Mouse (Mus musculus): ENCODE results near the gene Magix.

DNA sequence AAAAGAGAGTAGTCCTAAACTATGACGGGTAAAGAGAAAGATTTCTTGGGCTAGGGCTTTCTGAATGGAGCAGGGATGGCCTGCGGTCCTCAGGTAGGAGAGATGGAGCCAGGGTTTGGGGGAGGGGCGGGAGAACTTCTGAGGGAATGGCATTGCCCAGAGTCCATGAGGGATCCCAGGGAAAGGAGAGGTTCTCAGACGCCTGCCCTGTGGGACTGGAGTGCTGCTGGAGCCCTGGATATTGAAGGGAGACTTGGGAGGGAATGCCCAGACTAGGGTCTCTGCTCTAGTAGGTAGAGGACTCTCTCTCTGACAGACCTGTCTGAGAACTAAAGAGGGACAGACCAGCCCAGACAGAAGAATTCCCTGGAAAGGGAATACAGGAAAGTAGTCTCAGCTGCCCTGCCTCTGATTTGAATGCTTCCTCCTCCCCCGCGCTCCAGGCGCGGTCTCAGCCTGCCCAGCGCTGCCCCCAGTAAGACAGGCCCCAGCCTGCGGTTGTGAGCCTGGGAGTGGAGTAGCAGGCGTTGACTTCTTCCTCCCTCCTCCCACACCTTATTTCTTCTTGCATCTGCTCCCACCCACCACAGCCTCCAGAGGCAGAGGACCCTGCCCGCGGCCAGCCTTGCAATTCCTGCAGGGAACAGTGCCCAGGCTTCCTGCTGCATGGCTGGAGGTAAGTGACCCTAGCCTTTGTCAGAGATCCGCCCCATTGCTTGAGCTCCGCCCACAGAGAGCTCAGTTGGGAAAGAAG lies 22.8 kb downstream of the Magix start:
- no peak for TF ChIP-seq GATA1 (IDR thresholded peaks at IDR 0.05; ENCODE audit: borderline replicate concordance, low read length)
- TF ChIP-seq FLI1 (IDR thresholded peaks at IDR 0.05; ENCODE audit: low read length) = no peak

Data from megakaryocyte, embryonic 14.5 days (primary cell).